Mouse (Mus musculus) kidney, adult 2 months (tissue): ENCODE data around the gene Ddit4l. TPM values are rescaled to one million over a fixed set of nuclear protein-coding genes. Genes with fewer than 3 reads are reported as not detected.
"Not testable (repeated sequence)": the region's sequence is repeated elsewhere in the genome, so short reads cannot be mapped to it uniquely, and the experiment has no call there.

Source experiments
- DNase-seq: peaks from one replicate; pipeline ENCODE4 v3.0.0; 2021
- H3K27ac ChIP-seq: fragments of 200-500 bp; 2 replicates; pipeline ENCODE4 v1.5.1; 2012; ENCODE audit warnings: low read depth, low read length, control low read depth, inconsistent platforms; ENCODE audit not compliant: insufficient read depth
- H3K27me3 ChIP-seq: fragments of 200-500 bp; replicated peaks from 2 replicates; pipeline ENCODE4 v1.6.1; 2012; ENCODE audit warnings: mild to moderate bottlenecking, moderate library complexity, low read length, inconsistent platforms; ENCODE audit not compliant: control insufficient read depth, insufficient read depth
- H3K36me3 ChIP-seq: fragments of 200-500 bp; 2 replicates; pipeline ENCODE4 v1.6.1; 2012; ENCODE audit warnings: mild to moderate bottlenecking, moderate library complexity, low read length, inconsistent platforms; ENCODE audit not compliant: control insufficient read depth, insufficient read depth
- H3K4me1 ChIP-seq: fragments of 200-500 bp; 2 replicates; pipeline ENCODE4 v1.6.1; 2011; ENCODE audit warnings: low read length; ENCODE audit not compliant: control insufficient read depth, insufficient read depth
- H3K4me3 ChIP-seq: fragments of 200-500 bp; 2 replicates; pipeline ENCODE4 v1.5.1; 2011; ENCODE audit warnings: mild to moderate bottlenecking, low read depth, low read length, control low read depth; ENCODE audit not compliant: insufficient read depth
- CTCF ChIP-seq: fragments of 200-500 bp; conservative IDR thresholded peaks from 2 replicates; pipeline ENCODE4 v1.5.1; 2011; ENCODE audit warnings: low read depth, mild to moderate bottlenecking, control low read depth, low read length, moderate library complexity, mixed read lengths; ENCODE audit not compliant: insufficient read depth, insufficient read length
- POLR2A ChIP-seq: fragments of 200-500 bp; IDR thresholded peaks from one replicate; pipeline ENCODE4 v1.6.1; 2011; ENCODE audit warnings: low read depth, low read length, control low read depth
- WGBS: fragments of 180-500 bp; shearing (Covaris S2); methylation state at CpG from one replicate; pipeline ENCODE4 v1.1.7; 2018; 5-methylcytosine and 5-hydroxymethylcytosine counted together
- polyA plus RNA-seq: library from polyadenylated mRNA; depleted of rRNA; stranded (reverse); fragments of >200 nt; gene quantifications from 2 replicates; pipeline ENCODE4 v1.2.3, GENCODE M21; 2012; rRNA removed

Gene Ddit4l
- polyA plus RNA-seq, 1 experiment: 12.0 TPM

DNA sequence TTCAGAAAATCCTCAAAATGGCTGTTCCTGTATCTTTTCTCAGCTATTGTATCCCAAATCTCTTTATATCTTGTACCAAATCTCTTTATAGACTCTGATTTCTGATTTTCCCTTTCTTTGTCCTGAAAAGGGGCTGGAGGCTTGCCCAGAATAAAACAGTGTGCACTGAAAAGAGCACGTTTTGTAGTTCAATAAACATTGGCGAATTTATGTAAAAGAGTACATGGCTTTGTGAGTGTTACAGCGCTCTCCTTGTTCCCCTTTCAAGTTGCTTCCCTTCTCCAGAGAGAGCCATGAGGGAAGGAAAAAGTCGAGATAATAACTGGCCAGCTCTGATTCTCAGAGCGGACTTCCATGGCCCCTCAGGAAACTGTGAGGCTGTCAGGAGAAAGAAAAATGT lies 27.7 kb downstream of the Ddit4l start:
- DNase-seq: no peak
- no peak overlapping the region for H3K4me3 ChIP-seq
- no peaks in the 10 kb centered on the region for H3K36me3 ChIP-seq
- no peaks in the 10 kb centered on the region for H3K4me1 ChIP-seq
- TF ChIP-seq POLR2A (no peak), CTCF (no peak)
- 71% methylated on average over 5 of the region's 5 CpGs for WGBS
- H3K27me3 ChIP-seq: no peaks in the 10 kb centered on the region
- no peak overlapping the region for H3K27ac ChIP-seq

DNA sequence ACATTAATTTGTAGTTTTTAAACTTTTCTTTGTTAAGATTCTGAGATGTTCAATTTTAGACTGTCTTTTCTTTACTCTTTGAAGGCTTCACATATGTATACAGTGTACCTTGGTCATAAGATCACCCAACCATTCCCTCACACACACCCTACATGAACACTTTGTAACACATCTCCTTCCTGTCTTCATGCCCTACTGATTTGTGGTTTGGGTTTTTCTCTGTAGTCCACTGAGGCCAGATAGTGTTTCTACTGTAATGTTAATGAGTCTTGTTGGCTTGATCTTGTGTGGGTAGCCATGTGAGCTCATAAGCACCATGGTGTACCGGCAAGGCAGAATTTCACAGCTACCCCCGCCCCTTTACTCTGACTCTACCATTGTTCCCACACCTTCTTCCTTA lies 31.4 kb downstream of the Ddit4l start:
- Histone ChIP-seq H3K4me1 (no peaks in the 10 kb centered on the region), H3K27ac (no peak overlapping the region), H3K4me3 (no peak overlapping the region), H3K36me3 (no peaks in the 10 kb centered on the region), H3K27me3 (no peaks in the 10 kb centered on the region)
- 82% methylated on average over 2 of the region's 2 CpGs for WGBS
- TF ChIP-seq POLR2A (no peak), CTCF (no peak)
- DNase-seq: no peak

DNA sequence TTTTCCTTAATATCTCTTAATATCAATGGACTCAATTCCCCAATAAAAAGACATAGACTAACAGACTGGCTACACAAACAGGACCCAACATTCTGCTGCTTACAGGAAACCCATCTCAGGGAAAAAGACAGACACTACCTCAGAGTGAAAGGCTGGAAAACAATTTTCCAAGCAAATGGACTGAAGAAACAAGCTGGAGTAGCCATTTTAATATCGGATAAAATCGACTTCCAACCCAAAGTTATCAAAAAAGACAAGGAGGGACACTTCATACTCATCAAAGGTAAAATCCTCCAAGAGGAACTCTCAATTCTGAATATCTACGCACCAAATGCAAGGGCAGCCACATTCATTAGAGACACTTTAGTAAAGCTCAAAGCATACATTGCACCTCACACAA lies 49.8 kb downstream of the Ddit4l start, which contains the start of gene Gm21962:
Gene Gm21962 (plus strand): TSS at position 301 of the 400 bp plus-strand sequence.
- not testable (repeated sequence) for H3K36me3 ChIP-seq, H3K27ac ChIP-seq, H3K27me3 ChIP-seq, H3K4me1 ChIP-seq, DNase-seq, H3K4me3 ChIP-seq
- WGBS: no CpG with 5 or more reads among the region's 3 CpGs

Other genes with a start within 250 kb of the Ddit4l start
- gene Gm21962, start 49.9 kb downstream of the Ddit4l start, polyA plus RNA-seq: not detected in 2 replicates
- gene H2afz, start 242.9 kb downstream of the Ddit4l start, polyA plus RNA-seq: 365 and 439 TPM in 2 replicates
- gene Dnajb14, start 246.1 kb downstream of the Ddit4l start, polyA plus RNA-seq: 5.4 and 6.2 TPM in 2 replicates